Mouse (Mus musculus) embryonic stem cell, embryonic (primary cell): ENCODE measurements at regions not wholly inside any gene's neighbourhood (a gene's known extent, or its start where the extent isn't known, plus 50 kb on each side); places are given as distances from the start of the nearest gene placed in this dataset.

Experiments used
- CTCF ChIA-PET, 4 experiments: fragments of 300-600 bp in 2 of 4; fragments of 350-600 bp in 2 of 4; sonication (Branson Sonifier 250); formaldehyde crosslinking; loops; one replicate each; lab custom pipeline; 2022; ENCODE audit warnings: inconsistent platforms in 2 of 4; lab: Charles Lee
- POLR2A ChIA-PET, 4 experiments: fragments of 300-600 bp in 2 of 4; fragments of 350-600 bp in 2 of 4; sonication (Branson Sonifier 250); formaldehyde crosslinking; loops; one replicate each; lab custom pipeline; 2022; ENCODE audit warnings: antibody characterized with exemption in 4 of 4, inconsistent platforms in 1 of 4; lab: Charles Lee

GRCm38 (mm10) chr13:28600792-28601191 lies 343.5 kb downstream of the Gm11361 start:
- ChIA-PET CTCF (no interaction called here), POLR2A (interaction anchor here in 1 of 4 experiments (1.2 to 1.4 kb wide), 2 partner anchors 10 to 14 kb away, joined by 3 to 4 read pairs; no protein-coding TSS in a partner anchor)

- CTCF ChIA-PET, result no interaction called here
- POLR2A ChIA-PET, result no interaction called here
Measured at GRCm38 (mm10) chr13:28596367-28596766, 339.0 kb downstream of the Gm11361 start.

GRCm38 (mm10) chr13:28592176-28592575 lies 334.8 kb downstream of the Gm11361 start:
- ChIA-PET POLR2A (no interaction called here), CTCF (no interaction called here)

GRCm38 (mm10) chr13:28587977-28588376 lies 330.6 kb downstream of the Gm11361 start:
- POLR2A ChIA-PET, result no interaction called here

GRCm38 (mm10) chr13:28586693-28587092 lies 329.4 kb downstream of the Gm11361 start:
- CTCF ChIA-PET, result no interaction called here
- POLR2A ChIA-PET, result interaction anchor here in 1 of 4 experiments (1.1 kb wide), 1 partner anchor 14 kb away, joined by 4 read pairs; no protein-coding TSS in a partner anchor

More at GRCm38 (mm10) chr13:28587977-28588376, 330.6 kb downstream of the Gm11361 start:
- CTCF ChIA-PET, result no interaction called here

- POLR2A ChIA-PET, result no interaction called here
- CTCF ChIA-PET, result no interaction called here
Measured at GRCm38 (mm10) chr13:28586140-28586539, 328.8 kb downstream of the Gm11361 start.

- ChIA-PET CTCF (no interaction called here), POLR2A (no interaction called here)
Measured at GRCm38 (mm10) chr13:28583617-28584016, 326.3 kb downstream of the Gm11361 start.

- ChIA-PET POLR2A (no interaction called here), CTCF (no interaction called here)
Measured at GRCm38 (mm10) chr13:28575202-28575851, 318.0 kb downstream of the Gm11361 start.

- ChIA-PET POLR2A (no interaction called here), CTCF (no interaction called here)
Measured at GRCm38 (mm10) chr13:28573364-28573763, 316.0 kb downstream of the Gm11361 start.

GRCm38 (mm10) chr13:28572448-28572847 lies 315.1 kb downstream of the Gm11361 start:
- POLR2A ChIA-PET, result no interaction called here
- CTCF ChIA-PET, result no interaction called here

GRCm38 (mm10) chr13:28571716-28572115 lies 314.4 kb downstream of the Gm11361 start:
- ChIA-PET POLR2A (no interaction called here), CTCF (no interaction called here)

- ChIA-PET POLR2A (no interaction called here), CTCF (interaction anchor here in 1 of 4 experiments (0.6 kb wide), 1 partner anchor 116 kb away, joined by 4 read pairs; no protein-coding TSS in a partner anchor)
Measured at GRCm38 (mm10) chr13:28563585-28563984, 306.3 kb downstream of the Gm11361 start.

- ChIA-PET POLR2A (interaction anchor here in 1 of 4 experiments (0.6 to 0.7 kb wide), 2 partner anchors 141 to 177 kb away, joined by 3 read pairs; no protein-coding TSS in a partner anchor), CTCF (no interaction called here)
Measured at GRCm38 (mm10) chr13:28560081-28560480, 302.8 kb downstream of the Gm11361 start.

GRCm38 (mm10) chr13:28557032-28557570 lies 299.8 kb downstream of the Gm11361 start:
- ChIA-PET POLR2A (no interaction called here), CTCF (no interaction called here)

GRCm38 (mm10) chr13:28556385-28556938 lies 299.1 kb downstream of the Gm11361 start:
- POLR2A ChIA-PET, result no interaction called here
- CTCF ChIA-PET, result no interaction called here

GRCm38 (mm10) chr13:28554143-28554830 lies 297.0 kb downstream of the Gm11361 start:
- POLR2A ChIA-PET, result interaction anchor here in 2 of 4 experiments (0.5 to 0.6 kb wide), 2 partner anchors 23 to 205 kb away, joined by 3 to 4 read pairs; no protein-coding TSS in a partner anchor
- CTCF ChIA-PET, result interaction anchor here in 1 of 4 experiments (0.5 kb wide), 1 partner anchor 113 kb away, joined by 3 read pairs; no protein-coding TSS in a partner anchor

GRCm38 (mm10) chr13:28552974-28553750 lies 295.8 kb downstream of the Gm11361 start:
- CTCF ChIA-PET, result no interaction called here
- POLR2A ChIA-PET, result interaction anchor here in 1 of 4 experiments (0.6 kb wide), 1 partner anchor 251 kb away, joined by 3 read pairs; no protein-coding TSS in a partner anchor

GRCm38 (mm10) chr13:28551555-28551954 lies 294.2 kb downstream of the Gm11361 start:
- CTCF ChIA-PET, result interaction anchor here in 1 of 4 experiments (0.9 kb wide), 1 partner anchor 139 kb away, joined by 5 read pairs; no protein-coding TSS in a partner anchor
- POLR2A ChIA-PET, result no interaction called here

- POLR2A ChIA-PET, result no interaction called here
- CTCF ChIA-PET, result no interaction called here
Measured at GRCm38 (mm10) chr13:28545797-28546196, 288.5 kb downstream of the Gm11361 start.
